Mouse (Mus musculus): ENCODE measurements around the gene Ift57. TPM values are rescaled to one million over a fixed set of nuclear protein-coding genes. Genes with fewer than 3 reads are reported as not detected.

Gene Ift57
- polyA plus RNA-seq, 1 experiment from 2014 or later, result 22.6 TPM

- DNase-seq (ENCODE audit: low spot score) (no peak), ATAC-seq (no peak)
- no peaks in the 10 kb centered on the region for H3K9me3 ChIP-seq (ENCODE audit: low read length)
- no peak overlapping the region for H3K27ac ChIP-seq (ENCODE audit: low read length)
- H3K36me3 ChIP-seq (ENCODE audit: insufficient read depth, low read length), result no peaks in the 10 kb centered on the region
- WGBS, result 82% methylated on average over 1 of the region's 1 CpGs
- no peak overlapping the region for H3K9ac ChIP-seq (replicated peaks; ENCODE audit: low read depth)
- no peak overlapping the region for H3K4me3 ChIP-seq (ENCODE audit: low read depth, low read length)
- H3K27me3 ChIP-seq (replicated peaks; ENCODE audit: insufficient read depth, low read length), result no peaks in the 10 kb centered on the region
- H3K4me1 ChIP-seq (ENCODE audit: insufficient read depth, low read depth, low read length), result no peaks in the 10 kb centered on the region
- no peak for TF ChIP-seq CTCF (IDR thresholded peaks at IDR 0.05)
- no peak for TF ChIP-seq EP300 (IDR thresholded peaks at IDR 0.05)
- H3K4me2 ChIP-seq (replicated peaks; ENCODE audit: low read depth, low read length), result no peak overlapping the region
Observed at GRCm38 (mm10) chr16:49773068-49773467, 74.0 kb downstream of the Ift57 start.

GRCm38 (mm10) chr16:49774059-49775001, 75.3 kb downstream of the Ift57 start:
- Histone ChIP-seq H3K27me3 (replicated peaks; ENCODE audit: insufficient read depth, low read length) (no peaks in the 10 kb centered on the region), H3K4me1 (ENCODE audit: insufficient read depth, low read depth, low read length) (no peaks in the 10 kb centered on the region), H3K9me3 (ENCODE audit: low read length) (no peaks in the 10 kb centered on the region), H3K27ac (ENCODE audit: low read length) (no peak overlapping the region), H3K4me2 (replicated peaks; ENCODE audit: low read depth, low read length) (no peak overlapping the region), H3K4me3 (ENCODE audit: low read depth, low read length) (no peak overlapping the region), H3K9ac (replicated peaks; ENCODE audit: low read depth) (no peak overlapping the region), H3K36me3 (ENCODE audit: insufficient read depth, low read length) (no peaks in the 10 kb centered on the region)
- no peak for ATAC-seq
- 79% methylated on average over 18 of the region's 18 CpGs for WGBS
- TF ChIP-seq CTCF (IDR thresholded peaks at IDR 0.05) (no peak), EP300 (IDR thresholded peaks at IDR 0.05) (no peak)
- DNase-seq (ENCODE audit: low spot score), result no peak

GRCm38 (mm10) chr16:49775002-49775966, 76.3 kb downstream of the Ift57 start:
- ATAC-seq (no peak), DNase-seq (ENCODE audit: low spot score) (no peak)
- H3K4me1 ChIP-seq (ENCODE audit: insufficient read depth, low read depth, low read length), result no peaks in the 10 kb centered on the region
- no peaks in the 10 kb centered on the region for H3K27me3 ChIP-seq (replicated peaks; ENCODE audit: insufficient read depth, low read length)
- no peak overlapping the region for H3K4me2 ChIP-seq (replicated peaks; ENCODE audit: low read depth, low read length)
- no peaks in the 10 kb centered on the region for H3K36me3 ChIP-seq (ENCODE audit: insufficient read depth, low read length)
- 77% methylated on average over 22 of the region's 22 CpGs for WGBS
- no peak overlapping the region for H3K4me3 ChIP-seq (ENCODE audit: low read depth, low read length)
- H3K9me3 ChIP-seq (ENCODE audit: low read length), result no peaks in the 10 kb centered on the region
- no peak overlapping the region for H3K27ac ChIP-seq (ENCODE audit: low read length)
- TF ChIP-seq CTCF (IDR thresholded peaks at IDR 0.05), result no peak
- TF ChIP-seq EP300 (IDR thresholded peaks at IDR 0.05), result no peak
- no peak overlapping the region for H3K9ac ChIP-seq (replicated peaks; ENCODE audit: low read depth)

GRCm38 (mm10) chr16:49776981-49777380, 77.9 kb downstream of the Ift57 start:
- Histone ChIP-seq H3K9ac (replicated peaks; ENCODE audit: low read depth) (no peak overlapping the region), H3K4me3 (ENCODE audit: low read depth, low read length) (no peak overlapping the region), H3K9me3 (ENCODE audit: low read length) (no peaks in the 10 kb centered on the region), H3K4me1 (ENCODE audit: insufficient read depth, low read depth, low read length) (no peaks in the 10 kb centered on the region), H3K27ac (ENCODE audit: low read length) (no peak overlapping the region), H3K27me3 (replicated peaks; ENCODE audit: insufficient read depth, low read length) (no peaks in the 10 kb centered on the region), H3K36me3 (ENCODE audit: insufficient read depth, low read length) (no peaks in the 10 kb centered on the region), H3K4me2 (replicated peaks; ENCODE audit: low read depth, low read length) (no peak overlapping the region)
- TF ChIP-seq EP300 (IDR thresholded peaks at IDR 0.05) (no peak), CTCF (IDR thresholded peaks at IDR 0.05) (no peak)
- no peak for ATAC-seq
- no peak for DNase-seq (ENCODE audit: low spot score)
- WGBS, result 61% methylated on average over 7 of the region's 7 CpGs

GRCm38 (mm10) chr16:49781556-49782156, 82.6 kb downstream of the Ift57 start:
- 66% methylated on average over 5 of the region's 5 CpGs for WGBS
- H3K9me3 ChIP-seq (ENCODE audit: low read length), result no peaks in the 10 kb centered on the region
- no peak for DNase-seq (ENCODE audit: low spot score)
- TF ChIP-seq EP300 (IDR thresholded peaks at IDR 0.05) (no peak), CTCF (IDR thresholded peaks at IDR 0.05) (no peak)
- no peaks in the 10 kb centered on the region for H3K36me3 ChIP-seq (ENCODE audit: insufficient read depth, low read length)
- no peak overlapping the region for H3K27ac ChIP-seq (ENCODE audit: low read length)
- H3K9ac ChIP-seq (replicated peaks; ENCODE audit: low read depth), result no peak overlapping the region
- H3K4me1 ChIP-seq (ENCODE audit: insufficient read depth, low read depth, low read length), result no peaks in the 10 kb centered on the region
- no peak overlapping the region for H3K4me2 ChIP-seq (replicated peaks; ENCODE audit: low read depth, low read length)
- no peak for ATAC-seq
- no peaks in the 10 kb centered on the region for H3K27me3 ChIP-seq (replicated peaks; ENCODE audit: insufficient read depth, low read length)
- no peak overlapping the region for H3K4me3 ChIP-seq (ENCODE audit: low read depth, low read length)

GRCm38 (mm10) chr16:49783369-49783768, 84.3 kb downstream of the Ift57 start:
- Histone ChIP-seq H3K27me3 (replicated peaks; ENCODE audit: insufficient read depth, low read length) (no peaks in the 10 kb centered on the region), H3K4me2 (replicated peaks; ENCODE audit: low read depth, low read length) (no peak overlapping the region), H3K9ac (replicated peaks; ENCODE audit: low read depth) (no peak overlapping the region), H3K9me3 (ENCODE audit: low read length) (no peaks in the 10 kb centered on the region), H3K36me3 (ENCODE audit: insufficient read depth, low read length) (no peaks in the 10 kb centered on the region), H3K4me3 (ENCODE audit: low read depth, low read length) (no peak overlapping the region), H3K27ac (ENCODE audit: low read length) (no peak overlapping the region), H3K4me1 (ENCODE audit: insufficient read depth, low read depth, low read length) (no peaks in the 10 kb centered on the region)
- DNase-seq (ENCODE audit: low spot score), result no peak
- ATAC-seq, result no peak
- TF ChIP-seq CTCF (IDR thresholded peaks at IDR 0.05) (no peak), EP300 (IDR thresholded peaks at IDR 0.05) (no peak)

All from lung, postnatal 0 days (tissue).